Comparison of ENCODE assay signal across 14 mouse cellular contexts in the genomic region with DNA sequence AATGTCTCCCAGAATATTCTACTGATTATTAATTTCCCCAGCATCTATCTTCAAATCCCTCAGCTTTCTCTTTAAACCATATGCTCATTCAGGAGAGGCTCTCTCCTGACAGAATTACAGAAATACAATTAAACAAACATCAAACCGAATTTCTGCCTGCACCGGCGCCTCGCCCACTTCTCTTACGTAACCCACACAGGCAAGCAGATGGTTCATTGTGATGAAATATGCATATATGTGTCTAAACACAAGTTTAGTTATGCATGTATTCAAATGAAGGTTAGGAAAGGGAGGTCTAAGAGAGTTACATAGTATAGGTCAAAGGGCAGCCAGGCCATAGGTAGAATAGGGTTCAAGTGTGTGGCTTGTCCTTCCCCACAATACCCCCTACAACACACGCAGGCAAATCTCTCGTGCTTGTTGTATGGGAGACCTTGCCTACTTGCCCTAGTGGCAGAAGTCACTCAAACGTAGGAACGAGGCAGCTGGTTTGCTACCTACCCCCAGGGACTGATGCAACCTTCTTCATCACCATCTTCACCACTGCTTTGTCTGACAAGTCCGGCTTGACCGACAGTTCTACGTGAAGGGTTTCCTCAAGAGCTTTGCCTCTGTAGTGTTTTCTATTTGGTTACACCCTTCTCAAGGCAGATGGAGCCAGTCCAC.
A peak's percentile ranks its signal among the peaks of the same experiment; 100 is the strongest.
DNase-seq lines count a peak whose midpoint lies in the region; ATAC-seq lines count a peak whose summit lies in the region.
"Had no signal": no experiment of that assay in that cellular context is flagged by ENCODE, and none has a peak within 500 bp of the region (broad histone marks: within the 10 kb centered on the region; RNA-seq: fewer than 3 reads in every experiment).

No protein-coding gene starts in this region.

- peak; percentile 69 to 78 for DNase-seq in left cerebral cortex, adult 18-20 months (ENCODE audit: low spot score in 2 of 2)
- DNase-seq in left cerebral cortex, postnatal 4 days: no peak
- DNase-seq in brain, adult 2 months (ENCODE audit: low read depth, low spot score): peak; percentile 75
- DNase-seq in layer of hippocampus, adult 8-10 months (ENCODE audit: low spot score in 2 of 2): peak; percentile 74 to 81
- DNase-seq in adrenal gland, postnatal 10 days: no peak
- no peak for DNase-seq in neural tube, embryonic 10.5 days (ENCODE audit: extremely low spot score, low spot score)
- no peak for DNase-seq in spleen, adult 12 weeks (ENCODE audit: low spot score)
- DNase-seq: adrenal gland, postnatal 25 days; cerebellum, postnatal 36 days; gastrocnemius, postnatal 14 days; kidney, adult 11 months; kidney, postnatal 25 days; lung, embryonic 14.5 days had no signal

- intact Hi-C loops in left cerebral cortex, postnatal 4 days (cut with DNase I): no loop called here

- ATAC-seq in neutrophil, adult 5-6 weeks (ENCODE audit: extremely low read depth, insufficient number of reproducible peaks, low FRiP score, poor library complexity, severe bottlenecking): peak; percentile 21; the same call in 1 of the 2 replicates

Comparison
In these comparisons a context has a peak if more than half of its experiments do, and no peak if none do; other contexts are left out.
1. DNase-seq: peak in left cerebral cortex, adult 18-20 months (2 of 2), brain, adult 2 months (single experiment) and layer of hippocampus, adult 8-10 months (2 of 2); none in left cerebral cortex, postnatal 4 days (single experiment), adrenal gland, postnatal 10 days (single experiment), neural tube, embryonic 10.5 days (single experiment) and spleen, adult 12 weeks (single experiment).